Mouse (Mus musculus): ENCODE measurements around the gene Abca4. TPM values are rescaled to one million over a fixed set of nuclear protein-coding genes. Genes with fewer than 3 reads are reported as not detected.
"Not testable (repeated sequence)": the region's sequence is repeated elsewhere in the genome, so short reads cannot be mapped to it uniquely, and the experiment has no call there.

The Abca4 gene
- polyA plus RNA-seq, 1 experiment from 2014 or later = 2.3 TPM

GRCm38 (mm10) chr3:122071769-122072168 is 27.5 kb downstream of the Abca4 start:
- peaks cover 34% of the 10 kb centered on the region for H3K4me1 ChIP-seq
- no peak overlapping the region for H3K27ac ChIP-seq
- H3K9me3 ChIP-seq (replicated peaks) = no peaks in the 10 kb centered on the region
- DNase-seq (ENCODE audit: low spot score) = no peak
- WGBS = 82% methylated on average over 10 of the region's 10 CpGs
- H3K27me3 ChIP-seq (ENCODE audit: low read depth, poor library complexity, severe bottlenecking) = no peaks in the 10 kb centered on the region
- H3K4me3 ChIP-seq = no peak overlapping the region
- no peaks in the 10 kb centered on the region for H3K36me3 ChIP-seq

GRCm38 (mm10) chr3:122072646-122073571 is 28.7 kb downstream of the Abca4 start:
- Histone ChIP-seq H3K27me3 (ENCODE audit: low read depth, poor library complexity, severe bottlenecking) (no peaks in the 10 kb centered on the region), H3K4me3 (no peak overlapping the region), H3K36me3 (no peaks in the 10 kb centered on the region), H3K9me3 (replicated peaks) (no peaks in the 10 kb centered on the region), H3K27ac (peak overlapping the region; percentile 44; the same call in 1 of the 2 replicates), H3K4me1 (peaks cover 38% of the 10 kb centered on the region)
- WGBS = 74% methylated on average over 11 of the region's 11 CpGs
- DNase-seq (ENCODE audit: low spot score) = no peak

GRCm38 (mm10) chr3:122073595-122073994 is 29.4 kb downstream of the Abca4 start:
- Histone ChIP-seq H3K4me1 (peaks cover 45% of the 10 kb centered on the region), H3K4me3 (no peak overlapping the region), H3K27me3 (ENCODE audit: low read depth, poor library complexity, severe bottlenecking) (no peaks in the 10 kb centered on the region), H3K27ac (peak overlapping the region; percentile 10; the same call in 1 of the 2 replicates), H3K36me3 (no peaks in the 10 kb centered on the region), H3K9me3 (replicated peaks) (no peaks in the 10 kb centered on the region)
- WGBS = 66% methylated on average over 5 of the region's 5 CpGs
- DNase-seq (ENCODE audit: low spot score) = no peak

- H3K4me3 ChIP-seq = no peak overlapping the region; the same call in 1 of the 2 replicates
- H3K36me3 ChIP-seq = no peaks in the 10 kb centered on the region
- no peaks in the 10 kb centered on the region for H3K9me3 ChIP-seq (replicated peaks)
- no peaks in the 10 kb centered on the region for H3K27me3 ChIP-seq (ENCODE audit: low read depth, poor library complexity, severe bottlenecking)
- H3K27ac ChIP-seq = peak overlapping the region; percentile 73
- 34% methylated on average over 10 of the region's 10 CpGs for WGBS
- H3K4me1 ChIP-seq = peaks cover 47% of the 10 kb centered on the region
- no peak for DNase-seq (ENCODE audit: low spot score)
These were observed 30.1 kb downstream of the Abca4 start for GRCm38 (mm10) chr3:122074334-122074733.

GRCm38 (mm10) chr3:122078141-122078540 is 33.9 kb downstream of the Abca4 start:
- H3K27ac ChIP-seq = peak overlapping the region; percentile 53; the same call in 1 of the 2 replicates
- H3K36me3 ChIP-seq = no peaks in the 10 kb centered on the region
- no peaks in the 10 kb centered on the region for H3K9me3 ChIP-seq (replicated peaks)
- peaks cover 36% of the 10 kb centered on the region for H3K4me1 ChIP-seq
- DNase-seq (ENCODE audit: low spot score) = no peak
- no peaks in the 10 kb centered on the region for H3K27me3 ChIP-seq (ENCODE audit: low read depth, poor library complexity, severe bottlenecking)
- no peak overlapping the region for H3K4me3 ChIP-seq
- WGBS = 49% methylated on average over 6 of the region's 6 CpGs

GRCm38 (mm10) chr3:122079172-122079571 is 34.9 kb downstream of the Abca4 start:
- Histone ChIP-seq H3K27ac (no peak overlapping the region), H3K9me3 (replicated peaks) (no peaks in the 10 kb centered on the region), H3K4me1 (peaks cover 26% of the 10 kb centered on the region), H3K27me3 (ENCODE audit: low read depth, poor library complexity, severe bottlenecking) (no peaks in the 10 kb centered on the region), H3K36me3 (no peaks in the 10 kb centered on the region), H3K4me3 (no peak overlapping the region)
- DNase-seq (ENCODE audit: low spot score) = no peak
- WGBS = 80% methylated on average over 6 of the region's 6 CpGs

GRCm38 (mm10) chr3:122081634-122082033 is 37.4 kb downstream of the Abca4 start:
- not testable (repeated sequence) for H3K27me3 ChIP-seq (ENCODE audit: low read depth, poor library complexity, severe bottlenecking); H3K36me3 ChIP-seq; H3K9me3 ChIP-seq (replicated peaks); DNase-seq (ENCODE audit: low spot score); H3K27ac ChIP-seq; H3K4me3 ChIP-seq
- peaks cover 24% of the 10 kb centered on the region for H3K4me1 ChIP-seq
- 93% methylated on average over 8 of the region's 8 CpGs for WGBS

- no peaks in the 10 kb centered on the region for H3K9me3 ChIP-seq (replicated peaks)
- no peak overlapping the region for H3K27ac ChIP-seq
- H3K27me3 ChIP-seq (ENCODE audit: low read depth, poor library complexity, severe bottlenecking) = no peaks in the 10 kb centered on the region
- H3K4me1 ChIP-seq = peaks cover 24% of the 10 kb centered on the region
- 87% methylated on average over 7 of the region's 7 CpGs for WGBS
- no peaks in the 10 kb centered on the region for H3K36me3 ChIP-seq
- DNase-seq (ENCODE audit: low spot score) = no peak
- H3K4me3 ChIP-seq = no peak overlapping the region
These were observed 38.1 kb downstream of the Abca4 start for GRCm38 (mm10) chr3:122082338-122082737.

GRCm38 (mm10) chr3:122085157-122085989 is 41.1 kb downstream of the Abca4 start:
- no peaks in the 10 kb centered on the region for H3K9me3 ChIP-seq (replicated peaks)
- no peak overlapping the region for H3K4me3 ChIP-seq
- no peaks in the 10 kb centered on the region for H3K27me3 ChIP-seq (ENCODE audit: low read depth, poor library complexity, severe bottlenecking)
- peaks cover 11% of the 10 kb centered on the region for H3K4me1 ChIP-seq
- 72% methylated on average over 18 of the region's 18 CpGs for WGBS
- no peak for DNase-seq (ENCODE audit: low spot score)
- H3K27ac ChIP-seq = no peak overlapping the region
- H3K36me3 ChIP-seq = no peaks in the 10 kb centered on the region

GRCm38 (mm10) chr3:122088054-122088681 is 43.9 kb downstream of the Abca4 start:
- no peak overlapping the region for H3K27ac ChIP-seq

GRCm38 (mm10) chr3:122090338-122090737 is 46.1 kb downstream of the Abca4 start:
- Histone ChIP-seq H3K36me3 (no peaks in the 10 kb centered on the region), H3K9me3 (replicated peaks) (no peaks in the 10 kb centered on the region), H3K27me3 (ENCODE audit: low read depth, poor library complexity, severe bottlenecking) (no peaks in the 10 kb centered on the region), H3K4me3 (no peak overlapping the region), H3K27ac (no peak overlapping the region), H3K4me1 (peaks cover 3% of the 10 kb centered on the region; the same call in 1 of the 2 replicates)
- 85% methylated on average over 6 of the region's 6 CpGs for WGBS
- no peak for DNase-seq (ENCODE audit: low spot score)

More at GRCm38 (mm10) chr3:122088054-122088681, 43.9 kb downstream of the Abca4 start:
- Histone ChIP-seq H3K4me3 (no peak overlapping the region), H3K27me3 (ENCODE audit: low read depth, poor library complexity, severe bottlenecking) (no peaks in the 10 kb centered on the region), H3K4me1 (peaks cover 11% of the 10 kb centered on the region), H3K36me3 (no peaks in the 10 kb centered on the region), H3K9me3 (replicated peaks) (no peaks in the 10 kb centered on the region)
- WGBS = 83% methylated on average over 11 of the region's 11 CpGs
- no peak for DNase-seq (ENCODE audit: low spot score)

- 70% methylated on average over 5 of the region's 5 CpGs for WGBS
- no peak for DNase-seq (ENCODE audit: low spot score)
- no peaks in the 10 kb centered on the region for H3K36me3 ChIP-seq
- peaks cover 18% of the 10 kb centered on the region for H3K4me1 ChIP-seq
- no peak overlapping the region for H3K27ac ChIP-seq
- H3K9me3 ChIP-seq (replicated peaks) = no peaks in the 10 kb centered on the region
- H3K27me3 ChIP-seq (ENCODE audit: low read depth, poor library complexity, severe bottlenecking) = no peaks in the 10 kb centered on the region
- no peak overlapping the region for H3K4me3 ChIP-seq
These were observed 55.5 kb downstream of the Abca4 start for GRCm38 (mm10) chr3:122099713-122100112.

Measured in limb, embryonic 10.5 days (tissue).